Mouse (Mus musculus) lung, postnatal 36 days (tissue): ENCODE data around the gene Apol8.
"Not testable (repeated sequence)": the region's sequence is repeated elsewhere in the genome, so short reads cannot be mapped to it uniquely, and the experiment has no call there.

Source experiments
- DNase-seq: peaks from one replicate; pipeline ENCODE4 v3.0.0; 2022; ENCODE audit warnings: mixed read lengths

The Apol8 gene

GRCm38 (mm10) chr15:77749717-77750116, 7.1 kb downstream of the Apol8 start:
- DNase-seq: no peak

GRCm38 (mm10) chr15:77748414-77748813, 8.4 kb downstream of the Apol8 start:
- no peak for DNase-seq

GRCm38 (mm10) chr15:77746326-77746725, 10.5 kb downstream of the Apol8 start:
- no peak for DNase-seq

- DNase-seq: no peak
Measured at GRCm38 (mm10) chr15:77745081-77745480, 11.7 kb downstream of the Apol8 start.

GRCm38 (mm10) chr15:77744632-77745031, 12.2 kb downstream of the Apol8 start:
- DNase-seq: no peak

- not testable (repeated sequence) for DNase-seq
Measured at GRCm38 (mm10) chr15:77741556-77741955, 15.2 kb downstream of the Apol8 start.

- DNase-seq: peak; percentile 41
Measured at GRCm38 (mm10) chr15:77740511-77741297, 16.1 kb downstream of the Apol8 start.

GRCm38 (mm10) chr15:77733903-77734302, 22.9 kb downstream of the Apol8 start:
- not testable (repeated sequence) for DNase-seq

- not testable (repeated sequence) for DNase-seq
Measured at GRCm38 (mm10) chr15:77733380-77733779, 23.4 kb downstream of the Apol8 start.

GRCm38 (mm10) chr15:77732851-77733250, 24.0 kb downstream of the Apol8 start:
- not testable (repeated sequence) for DNase-seq

- no peak for DNase-seq
Measured at GRCm38 (mm10) chr15:77731605-77732004, 25.2 kb downstream of the Apol8 start.

- not testable (repeated sequence) for DNase-seq
Measured at GRCm38 (mm10) chr15:77728739-77729138, 28.1 kb downstream of the Apol8 start, which contains the start of gene Apol9b. Gene Apol9b (plus strand): TSS chr15:77729039.

- DNase-seq: not testable (repeated sequence)
Measured at GRCm38 (mm10) chr15:77727745-77728144, 29.1 kb downstream of the Apol8 start.

GRCm38 (mm10) chr15:77727139-77727538, 29.7 kb downstream of the Apol8 start:
- not testable (repeated sequence) for DNase-seq

GRCm38 (mm10) chr15:77725393-77726020, 31.3 kb downstream of the Apol8 start:
- DNase-seq: peak; percentile 29

- not testable (repeated sequence) for DNase-seq
Measured at GRCm38 (mm10) chr15:77724208-77724911, 32.4 kb downstream of the Apol8 start.

- DNase-seq: not testable (repeated sequence)
Measured at GRCm38 (mm10) chr15:77721509-77721908, 35.3 kb downstream of the Apol8 start.

- DNase-seq: not testable (repeated sequence)
Measured at GRCm38 (mm10) chr15:77718240-77718639, 38.6 kb downstream of the Apol8 start.

- DNase-seq: not testable (repeated sequence)
Measured at GRCm38 (mm10) chr15:77708936-77709335, 47.9 kb downstream of the Apol8 start.

GRCm38 (mm10) chr15:77705306-77705705, 51.5 kb downstream of the Apol8 start:
- DNase-seq: not testable (repeated sequence)

- DNase-seq: not testable (repeated sequence)
Measured at GRCm38 (mm10) chr15:77698656-77699055, 58.1 kb downstream of the Apol8 start, which contains the start of gene Apol7e. Gene Apol7e (plus strand): TSS chr15:77698857.
